Comparison of ENCODE assay signal across 9 mouse cellular contexts in genomic region chr6:28898836-28899235, GRCm38 (mm10).
DNase-seq lines count a peak whose midpoint lies in the region; ATAC-seq and TF ChIP-seq lines count a peak whose summit lies in the region.
"Had no signal": no experiment of that assay in that cellular context is flagged by ENCODE, and none has a peak within 500 bp of the region (broad histone marks: within the 10 kb centered on the region; RNA-seq: fewer than 3 reads in every experiment).

No protein-coding gene starts in this region.

- H3K9me3 ChIP-seq in hindbrain, embryonic 11.5 days (ENCODE audit: control insufficient read depth, low read length) = no peaks in the 10 kb centered on the region
- no peaks in the 10 kb centered on the region for H3K9me3 ChIP-seq in hindbrain, embryonic 13.5 days
- no peaks in the 10 kb centered on the region for H3K9me3 ChIP-seq in forebrain, embryonic 16.5 days (ENCODE audit: control insufficient read depth, low read length)
- H3K9me3 ChIP-seq in midbrain, embryonic 11.5 days (ENCODE audit: control insufficient read depth, low read length) = no peaks in the 10 kb centered on the region
- H3K9me3 ChIP-seq: limb, embryonic 13.5 days had no signal

- no peaks in the 10 kb centered on the region for H3K36me3 ChIP-seq in hindbrain, embryonic 11.5 days (ENCODE audit: control insufficient read depth, insufficient read depth, low read length)
- no peaks in the 10 kb centered on the region for H3K36me3 ChIP-seq in hindbrain, embryonic 13.5 days
- no peaks in the 10 kb centered on the region for H3K36me3 ChIP-seq in forebrain, embryonic 16.5 days (ENCODE audit: control insufficient read depth, insufficient read depth)
- no peaks in the 10 kb centered on the region for H3K36me3 ChIP-seq in midbrain, embryonic 11.5 days (ENCODE audit: control insufficient read depth, insufficient read depth, low read length)
- H3K36me3 ChIP-seq in thymus, adult 2 months (ENCODE audit: control insufficient read depth, insufficient read depth, low read length) = no peaks in the 10 kb centered on the region

- H3K9ac ChIP-seq in hindbrain, embryonic 11.5 days (ENCODE audit: low read depth, low read length) = no peak overlapping the region
- H3K9ac ChIP-seq in hindbrain, embryonic 13.5 days = no peak overlapping the region
- H3K9ac ChIP-seq in forebrain, embryonic 16.5 days (replicated peaks; ENCODE audit: low read depth, low read length) = no peak overlapping the region
- no peak overlapping the region for H3K9ac ChIP-seq in midbrain, embryonic 11.5 days (ENCODE audit: low read length)
- H3K9ac ChIP-seq: limb, embryonic 13.5 days had no signal

- H3K27ac ChIP-seq in hindbrain, embryonic 11.5 days (ENCODE audit: low read depth, low read length) = no peak overlapping the region
- no peak overlapping the region for H3K27ac ChIP-seq in hindbrain, embryonic 13.5 days
- no peak overlapping the region for H3K27ac ChIP-seq in forebrain, embryonic 16.5 days (ENCODE audit: low read length)
- H3K27ac ChIP-seq in midbrain, embryonic 11.5 days (ENCODE audit: low read depth, low read length) = no peak overlapping the region
- no peak overlapping the region for H3K27ac ChIP-seq in thymus, adult 2 months (ENCODE audit: control insufficient read depth, insufficient read depth, low read length)
- H3K27ac ChIP-seq: limb, embryonic 13.5 days had no signal

- no peak overlapping the region for H3K4me3 ChIP-seq in hindbrain, embryonic 11.5 days (ENCODE audit: low read depth, low read length)
- H3K4me3 ChIP-seq in hindbrain, embryonic 13.5 days = no peak overlapping the region
- no peak overlapping the region for H3K4me3 ChIP-seq in forebrain, embryonic 16.5 days (replicated peaks; ENCODE audit: low read length)
- H3K4me3 ChIP-seq in midbrain, embryonic 11.5 days (ENCODE audit: low read depth, low read length) = no peak overlapping the region
- H3K4me3 ChIP-seq in thymus, adult 2 months (ENCODE audit: control insufficient read depth, insufficient read depth, low read length) = no peak overlapping the region
- H3K4me3 ChIP-seq: limb, embryonic 13.5 days had no signal

- TF ChIP-seq CTCF in thymus, adult 2 months (IDR thresholded peaks at IDR 0.05; ENCODE audit: borderline replicate concordance, control insufficient read depth, extremely low read depth, insufficient read depth, low read length, poor library complexity) = peak; percentile 68; the same call in 1 of the 2 replicates

- TF ChIP-seq POLR2A in thymus, adult 2 months (IDR thresholded peaks at IDR 0.05; ENCODE audit: control insufficient read depth, extremely low read depth, insufficient read depth, low read length, poor library complexity) = no peak

- H3K27me3 ChIP-seq in hindbrain, embryonic 11.5 days (ENCODE audit: control insufficient read depth, insufficient read depth, low read length) = no peaks in the 10 kb centered on the region
- H3K27me3 ChIP-seq in hindbrain, embryonic 13.5 days = 0 out of 2 replicates have a peak, but pooled peaks cover 3% of the 10 kb centered on the region
- H3K27me3 ChIP-seq in forebrain, embryonic 16.5 days (replicated peaks; ENCODE audit: control insufficient read depth, insufficient read depth, low read length) = no peaks in the 10 kb centered on the region
- no peaks in the 10 kb centered on the region for H3K27me3 ChIP-seq in midbrain, embryonic 11.5 days (ENCODE audit: control insufficient read depth, insufficient read depth, low read length)
- H3K27me3 ChIP-seq in thymus, adult 2 months (ENCODE audit: control insufficient read depth, insufficient read depth, low read length) = no peaks in the 10 kb centered on the region
- H3K27me3 ChIP-seq: limb, embryonic 13.5 days had no signal

- DNase-seq in hindbrain, embryonic 11.5 days (ENCODE audit: low spot score) = peak; percentile 65
- DNase-seq in brain, adult 2 months (ENCODE audit: low read depth, low spot score) = peak; percentile 77
- DNase-seq in kidney, postnatal 36 days = peak; percentile 14 to 66
- DNase-seq in midbrain, embryonic 11.5 days (ENCODE audit: low spot score, missing footprints) = peak; percentile 88
- DNase-seq in thymus, adult 2 months = peak; percentile 30

- 0 out of 2 replicates have a peak, but pooled peaks cover 11% of the 10 kb centered on the region for H3K4me1 ChIP-seq in hindbrain, embryonic 11.5 days (replicated peaks; ENCODE audit: control insufficient read depth, insufficient read depth, low read length)
- H3K4me1 ChIP-seq in hindbrain, embryonic 13.5 days (replicated peaks) = peaks cover 27% of the 10 kb centered on the region
- H3K4me1 ChIP-seq in forebrain, embryonic 16.5 days (replicated peaks; ENCODE audit: control insufficient read depth, insufficient read depth, low read length) = 0 out of 2 replicates have a peak, but pooled peaks cover 4% of the 10 kb centered on the region
- H3K4me1 ChIP-seq in midbrain, embryonic 11.5 days (ENCODE audit: control insufficient read depth, insufficient read depth, low read length) = peaks cover 8% of the 10 kb centered on the region; the same call in 1 of the 2 replicates
- H3K4me1 ChIP-seq in thymus, adult 2 months (replicated peaks; ENCODE audit: control insufficient read depth, insufficient read depth, low read length) = no peaks in the 10 kb centered on the region

- ATAC-seq in hindbrain, embryonic 11.5 days (ENCODE audit: low FRiP score) = no peak
- no peak for ATAC-seq in hindbrain, embryonic 13.5 days (ENCODE audit: low FRiP score)
- ATAC-seq in CD4-positive, CD25-positive, alpha-beta regulatory T cell, adult 4 months = peak; percentile 62
- 0 out of 2 replicates have a peak, but pooled peaks have one; percentile 2 for ATAC-seq in forebrain, embryonic 16.5 days
- peak; percentile 17; the same call in 1 of the 2 replicates for ATAC-seq in midbrain, embryonic 11.5 days (ENCODE audit: low FRiP score)

- no peak overlapping the region for H3K4me2 ChIP-seq in hindbrain, embryonic 11.5 days (replicated peaks; ENCODE audit: low read depth, low read length)
- H3K4me2 ChIP-seq in hindbrain, embryonic 13.5 days = no peak overlapping the region
- no peak overlapping the region for H3K4me2 ChIP-seq in forebrain, embryonic 16.5 days (ENCODE audit: low read length)
- H3K4me2 ChIP-seq in midbrain, embryonic 11.5 days = no peak overlapping the region
- H3K4me2 ChIP-seq: limb, embryonic 13.5 days had no signal

- WGBS in hindbrain, embryonic 11.5 days = 16% methylated on average over 10 of the region's 10 CpGs
- WGBS in hindbrain, embryonic 13.5 days = 15% methylated on average over 10 of the region's 10 CpGs
- 15% methylated on average over 10 of the region's 10 CpGs for WGBS in forebrain, embryonic 16.5 days
- WGBS in midbrain, embryonic 11.5 days = 10% methylated on average over 10 of the region's 10 CpGs
- WGBS in thymus, adult 2 months = 26% methylated on average over 10 of the region's 10 CpGs

Comparison
In these comparisons a context has a peak if more than half of its experiments do, and no peak if none do; other contexts are left out.
1. ATAC-seq: peak in CD4-positive, CD25-positive, alpha-beta regulatory T cell, adult 4 months (single experiment), forebrain, embryonic 16.5 days (single experiment) and midbrain, embryonic 11.5 days (single experiment); none in hindbrain, embryonic 11.5 days (single experiment) and hindbrain, embryonic 13.5 days (single experiment).
2. DNase-seq: peak in every context shown above with its lines; median percentile 88 in midbrain, embryonic 11.5 days; 77 in brain, adult 2 months; 65 in hindbrain, embryonic 11.5 days; 40 in kidney, postnatal 36 days; 30 in thymus, adult 2 months.